Mouse (Mus musculus): Measurements from ENCODE around the gene Nacc2.
A peak's percentile ranks its signal among the peaks of the same experiment; 100 is the strongest.

Nacc2 gene

DNA sequence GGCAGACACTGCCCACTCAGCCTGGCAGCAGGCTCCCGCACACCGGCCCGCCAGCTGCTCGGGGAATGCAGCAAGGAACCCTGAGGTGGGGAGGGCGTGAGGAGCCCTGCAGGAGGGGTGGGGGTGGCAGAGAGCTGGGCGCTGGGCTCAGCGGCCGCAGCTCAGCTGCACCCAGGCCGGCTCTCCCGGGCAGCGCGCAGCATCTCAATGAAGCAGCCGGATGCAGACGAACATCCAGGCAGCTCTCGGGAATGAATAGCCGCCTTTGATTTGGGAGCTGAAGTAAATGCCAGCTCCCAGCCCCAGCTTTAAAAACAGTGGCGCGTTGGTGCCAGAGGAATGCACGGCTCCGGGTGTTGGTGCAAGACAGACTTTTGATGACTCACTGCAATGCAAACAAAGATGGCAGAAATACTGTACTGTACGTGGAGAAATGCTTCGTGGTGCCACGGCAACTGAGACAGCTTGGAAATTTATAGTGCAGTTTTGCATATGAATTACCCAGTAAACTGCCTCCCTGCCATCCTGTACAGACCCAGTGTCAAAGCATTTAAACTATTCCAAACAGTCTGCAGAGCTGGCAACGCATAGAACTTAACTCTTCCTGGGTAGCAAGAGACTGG lies 31.1 kb downstream of the Nacc2 start:
- peak; percentile 36 for DNase-seq

DNA sequence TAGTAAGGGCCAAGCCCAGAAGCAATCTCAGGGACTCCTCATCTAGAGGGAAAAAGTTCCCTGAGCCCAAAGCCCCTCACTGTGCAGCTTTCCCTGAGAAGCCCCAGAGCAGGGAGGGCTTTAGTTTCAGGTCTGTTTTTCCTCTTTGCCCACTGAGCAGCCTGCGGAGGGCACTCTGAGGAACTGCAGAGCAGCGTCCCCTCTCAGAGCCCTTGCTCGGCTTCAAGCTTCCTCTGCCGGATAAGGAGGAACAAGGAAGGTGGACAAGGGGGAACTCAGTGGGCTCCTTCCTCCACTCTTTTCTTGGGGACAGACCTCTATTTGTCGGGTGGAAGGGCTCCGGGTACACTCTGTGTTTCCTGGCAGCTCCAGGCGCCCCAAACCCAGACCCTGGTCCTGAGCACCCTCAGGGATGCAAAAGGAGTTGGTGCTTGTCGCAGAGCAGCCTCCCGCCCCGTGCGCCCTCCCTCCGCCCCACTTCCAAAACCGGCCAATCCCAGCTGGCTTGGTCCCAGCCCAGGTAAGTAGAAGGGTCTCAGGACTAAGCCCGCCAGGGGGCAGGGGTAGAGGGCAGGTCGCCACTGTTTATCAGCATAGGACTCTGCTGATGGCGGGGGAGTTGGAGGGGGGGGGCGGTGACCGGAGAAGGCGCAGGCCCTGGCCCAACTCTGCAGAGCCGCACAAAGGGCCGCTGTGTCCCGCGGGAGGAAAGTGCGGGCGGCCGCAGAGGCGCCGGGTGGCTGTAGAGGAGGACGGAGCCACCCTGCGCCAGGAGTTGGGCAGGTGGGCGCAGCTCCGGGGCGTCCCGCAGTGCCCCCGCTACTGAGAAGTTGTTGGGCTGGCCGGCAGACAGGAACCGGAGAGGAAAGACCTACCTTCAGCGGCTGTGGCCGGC lies 31.9 kb downstream of the Nacc2 start:
- DNase-seq, result peak; percentile 57

DNA sequence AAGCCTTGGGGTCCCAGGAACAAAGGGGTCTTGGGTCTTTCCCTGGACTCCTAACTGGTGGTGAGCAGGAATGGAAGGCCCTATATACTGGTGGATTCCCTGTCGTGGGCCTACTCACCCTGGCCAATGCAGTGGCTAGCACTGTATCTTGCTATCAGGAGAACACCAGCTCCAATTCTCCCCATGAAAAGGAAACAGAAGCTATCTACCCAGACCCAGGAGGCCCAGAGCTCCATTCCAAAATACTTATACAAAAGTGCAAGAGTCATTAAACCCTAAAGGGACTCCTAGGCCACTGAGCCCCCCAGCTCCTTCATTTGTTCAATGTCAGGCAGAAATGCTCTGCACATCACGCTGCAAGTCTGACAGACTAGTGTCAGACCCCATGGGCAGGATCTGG lies 34.0 kb downstream of the Nacc2 start:
- DNase-seq, result no peak

DNA sequence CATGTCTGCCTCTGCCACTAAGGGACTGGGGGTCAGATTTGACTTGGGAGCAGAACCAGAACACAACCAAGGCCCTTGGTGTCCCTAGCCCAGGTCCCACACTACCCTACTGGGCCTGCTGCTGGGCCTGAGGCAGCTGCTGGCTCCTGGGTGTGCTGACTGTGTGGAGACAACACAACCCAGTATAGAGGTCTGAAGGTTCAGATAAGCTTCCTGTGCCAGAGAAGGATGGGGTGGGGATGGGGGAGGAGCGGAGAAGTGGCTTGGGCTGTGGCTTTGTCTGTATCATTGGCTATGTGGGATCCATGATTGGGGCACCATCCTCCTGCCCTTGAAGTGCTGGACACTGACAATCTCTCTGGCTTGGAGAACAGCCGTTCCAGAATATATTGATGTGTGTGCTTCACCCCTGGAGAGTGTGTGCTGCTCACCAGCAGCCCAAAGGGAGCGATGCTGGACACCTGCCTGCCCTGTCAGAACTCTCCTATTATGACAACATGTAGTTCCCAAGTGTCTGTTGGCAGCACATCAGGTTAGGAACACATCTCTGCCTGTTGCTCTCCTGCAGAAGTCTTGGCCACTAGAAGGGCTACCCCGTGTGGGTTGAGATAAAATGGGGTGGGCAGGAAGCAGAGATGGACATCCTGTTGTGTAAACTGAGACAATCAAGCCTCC lies 36.0 kb downstream of the Nacc2 start:
- DNase-seq, result no peak

DNA sequence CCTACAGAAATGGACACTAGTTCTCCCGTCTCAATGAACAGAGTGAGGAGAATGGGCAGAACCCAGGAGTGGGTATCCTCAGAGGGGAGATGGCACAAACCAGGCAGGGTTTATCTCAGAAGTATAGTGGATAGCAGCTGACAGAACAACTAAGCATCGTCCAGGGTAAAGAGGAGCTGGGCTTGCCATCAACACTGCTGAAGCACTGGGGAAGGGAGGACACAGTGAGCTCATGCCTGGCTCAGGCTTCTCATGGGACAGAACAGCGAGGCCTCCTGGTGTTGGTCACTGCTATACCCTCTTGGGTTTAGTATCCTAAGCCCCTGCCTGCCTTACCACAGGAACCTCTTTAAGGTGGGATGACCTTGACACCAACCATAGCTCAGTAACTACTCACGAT lies 36.5 kb downstream of the Nacc2 start:
- DNase-seq, result no peak

DNA sequence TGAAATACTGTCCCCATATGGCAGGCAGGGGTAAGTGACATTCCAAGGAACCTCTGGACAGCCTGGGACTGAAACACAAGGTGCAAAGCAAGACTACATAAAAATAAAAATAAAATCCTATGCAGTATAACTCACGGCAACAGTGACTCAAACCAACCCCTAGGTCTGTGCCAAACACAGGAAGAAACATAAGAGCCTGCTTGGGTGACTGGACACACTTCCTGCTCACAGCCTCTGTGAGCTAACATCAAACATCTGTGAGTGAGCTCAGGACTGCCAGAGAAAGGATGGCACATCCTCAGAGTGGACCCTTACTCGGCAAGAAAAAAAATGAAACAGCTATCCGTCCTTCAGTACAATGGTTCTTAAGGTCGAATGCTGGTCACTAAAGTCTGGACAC lies 40.1 kb downstream of the Nacc2 start:
- no peak for DNase-seq

DNA sequence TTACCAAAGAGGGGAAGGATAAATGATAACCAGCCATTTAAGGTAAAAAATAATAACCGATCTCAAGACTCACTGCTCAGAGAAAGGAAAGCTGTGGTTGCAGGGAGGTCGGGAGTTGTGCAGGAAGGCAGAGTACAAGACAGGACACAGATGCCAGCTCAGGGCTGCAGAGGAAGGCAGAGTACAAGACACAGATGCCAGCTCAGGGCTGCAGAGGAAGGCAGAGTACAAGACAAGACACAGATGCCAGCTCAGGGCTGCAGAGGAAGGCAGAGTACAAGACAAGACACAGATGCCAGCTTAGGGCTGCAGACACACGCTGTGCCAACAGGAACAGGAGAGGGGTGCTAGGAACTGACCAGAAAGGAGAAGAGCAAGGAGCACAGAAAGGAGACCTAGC lies 42.2 kb downstream of the Nacc2 start:
- DNase-seq, result no peak

DNA sequence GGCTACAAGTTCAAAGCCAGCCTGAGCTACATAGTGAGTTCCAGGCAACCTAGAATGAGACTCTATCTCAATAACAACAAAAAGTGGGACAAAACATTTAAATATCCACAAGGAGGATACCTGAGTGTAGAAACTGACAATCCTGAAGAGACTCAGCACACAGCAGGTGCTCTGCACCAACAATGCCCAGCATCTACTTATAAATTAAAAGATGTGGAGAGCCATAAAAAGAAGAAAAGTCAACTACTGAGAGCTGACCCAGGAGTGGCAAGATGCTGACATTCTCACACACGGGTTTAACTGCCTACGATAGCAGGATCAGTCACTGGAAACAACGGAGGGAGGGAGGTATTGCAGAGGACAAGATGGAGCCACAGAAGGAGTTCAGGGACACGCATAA lies 43.6 kb downstream of the Nacc2 start:
- no peak for DNase-seq

DNA sequence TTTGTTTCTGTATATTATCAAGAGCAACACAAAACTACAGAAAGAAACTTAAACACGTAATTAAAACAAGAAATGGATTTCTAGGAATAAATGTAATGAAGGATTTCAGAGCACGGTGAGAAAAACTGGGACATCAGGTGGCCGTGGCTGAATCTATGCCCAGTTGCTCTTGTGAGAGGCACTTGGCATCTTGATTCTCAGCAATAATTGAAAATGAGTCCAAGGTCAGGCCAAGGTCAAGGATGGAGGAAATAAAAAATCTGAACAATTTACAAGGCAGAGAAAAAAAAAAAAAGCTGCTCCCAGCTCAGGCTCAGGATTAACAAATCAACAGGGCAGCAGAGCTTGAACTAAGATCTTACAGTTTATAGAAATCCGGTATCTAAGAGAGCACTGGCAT lies 46.0 kb downstream of the Nacc2 start:
- DNase-seq, result no peak

DNA sequence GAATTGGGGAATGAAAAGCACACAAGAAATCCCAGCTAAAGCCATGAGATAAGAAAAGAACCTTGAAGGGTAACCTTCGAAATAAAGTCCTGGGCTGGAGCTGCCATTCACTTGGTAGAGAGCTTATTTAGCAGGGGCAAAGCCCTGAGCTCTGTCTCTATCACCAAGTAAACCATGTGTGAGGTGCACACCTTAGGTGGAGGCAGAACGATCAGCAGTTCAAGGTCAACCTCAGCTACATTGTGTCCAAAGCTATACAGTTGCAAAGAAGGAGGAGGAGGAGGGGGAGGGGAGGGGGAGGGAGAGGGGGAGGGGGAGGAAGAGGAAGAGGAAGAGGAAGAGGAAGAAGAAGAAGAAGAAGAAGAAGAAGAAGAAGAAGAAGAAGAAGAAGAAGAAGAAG lies 46.9 kb downstream of the Nacc2 start:
- no peak for DNase-seq

DNA sequence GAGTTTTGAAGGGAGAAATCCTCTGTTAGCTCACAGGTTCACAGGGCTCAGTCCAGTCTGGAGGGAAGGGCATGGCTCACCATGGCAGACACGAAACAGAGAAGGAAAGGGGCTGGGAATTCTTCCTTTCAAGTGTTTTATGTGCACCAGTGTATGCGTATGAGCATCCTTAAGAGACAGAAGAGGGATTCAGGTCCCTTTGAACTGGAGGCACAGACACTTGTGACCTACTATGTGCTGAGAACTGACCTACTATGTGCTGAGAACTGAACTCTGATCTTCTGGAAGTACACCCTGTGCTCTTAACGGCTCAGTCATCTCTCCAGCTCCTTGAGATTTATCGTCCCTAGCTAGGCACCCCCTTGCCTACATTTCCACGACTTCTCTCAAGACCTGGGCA lies 48.5 kb downstream of the Nacc2 start:
- DNase-seq, result no peak

DNA sequence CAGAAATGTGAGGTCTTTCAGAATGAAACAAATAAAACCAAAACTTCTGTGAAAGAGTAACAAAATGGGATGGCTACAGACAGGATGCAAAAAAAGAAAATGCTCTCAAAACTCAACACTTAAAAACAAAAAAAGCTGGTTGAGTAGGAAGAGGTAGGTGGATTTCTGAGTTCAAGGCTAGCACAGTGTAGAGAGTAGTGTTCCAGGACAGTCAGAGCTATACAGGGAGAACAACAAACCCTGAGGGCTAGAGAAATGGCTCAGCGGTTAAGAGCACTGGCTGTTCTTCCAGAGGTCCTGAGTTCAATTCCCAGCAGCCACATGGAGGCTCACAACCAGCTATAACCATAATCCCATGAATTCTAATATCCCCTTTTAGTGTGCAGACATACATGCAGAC lies 54.4 kb downstream of the Nacc2 start:
- no peak for DNase-seq

DNA sequence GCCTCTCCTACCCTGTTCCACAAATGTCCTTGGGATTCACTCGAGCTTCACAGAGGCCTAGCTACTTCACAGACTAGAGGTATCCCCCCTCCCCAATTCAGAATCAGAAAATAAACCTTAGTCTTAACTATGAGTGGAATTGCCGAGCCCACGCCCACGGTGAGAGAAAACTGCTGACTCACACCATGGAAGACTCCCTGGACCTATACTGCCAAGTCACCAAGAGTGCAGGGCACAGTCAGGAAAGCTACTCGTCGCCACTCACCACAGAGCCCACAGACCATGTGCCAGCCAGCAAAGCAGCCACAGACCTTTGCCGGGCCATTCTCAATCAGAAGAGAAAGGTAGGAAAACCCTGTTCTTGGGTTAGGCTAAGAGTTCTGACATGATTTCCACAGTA lies 54.8 kb downstream of the Nacc2 start:
- no peak for DNase-seq

DNA sequence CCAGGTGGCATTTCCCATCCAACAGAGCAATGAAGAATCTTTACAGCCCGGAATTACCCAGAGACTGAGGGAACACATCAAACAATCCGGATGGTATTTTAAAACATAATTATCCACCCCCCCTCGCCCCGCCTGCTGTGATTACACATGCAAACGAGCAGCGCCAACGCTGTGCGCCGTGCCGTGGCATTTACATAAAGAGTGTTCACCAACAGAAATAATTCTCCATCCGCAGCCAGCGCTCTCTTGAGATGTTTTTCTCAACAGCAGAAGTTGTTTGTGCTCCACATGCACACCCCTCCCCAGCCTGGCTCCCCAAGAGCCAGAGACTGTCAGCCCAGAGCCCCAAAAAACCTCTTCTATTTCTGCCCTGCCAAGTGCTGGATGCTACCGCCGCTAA lies 56.5 kb downstream of the Nacc2 start:
- no peak for DNase-seq

DNA sequence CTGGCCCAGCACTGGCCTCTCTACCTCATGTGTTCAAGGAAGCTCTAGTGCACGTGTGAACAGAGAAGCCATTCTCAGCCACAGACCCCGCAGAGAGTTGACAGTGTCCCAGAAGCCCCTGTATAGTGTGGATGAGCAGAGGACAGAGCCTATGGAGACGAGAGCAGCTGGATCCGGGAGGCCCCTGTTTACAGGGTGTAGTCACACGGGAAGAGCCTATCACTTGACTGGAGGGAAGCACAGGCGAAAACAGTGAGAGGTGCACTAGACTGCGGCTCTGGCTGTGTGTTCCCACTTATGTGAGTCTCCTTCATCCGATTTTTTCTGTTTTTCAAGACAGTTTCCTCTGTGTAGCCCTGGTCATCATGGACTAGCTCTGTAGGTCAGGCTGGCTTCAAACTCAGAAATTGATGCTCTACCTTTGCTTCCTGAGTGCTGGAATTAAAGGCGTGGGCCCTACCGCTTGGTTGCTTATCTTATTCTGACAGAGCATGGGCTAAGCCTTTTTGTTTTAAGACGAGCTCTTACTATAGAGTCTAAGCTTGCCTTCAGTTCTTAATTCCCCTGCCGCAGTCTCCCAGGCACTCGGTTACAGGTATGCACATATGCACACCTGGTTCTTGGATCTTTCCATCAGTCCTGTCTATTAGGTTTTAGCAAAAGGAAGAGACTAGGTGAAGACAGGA lies 60.1 kb downstream of the Nacc2 start:
- no peak for DNase-seq

DNA sequence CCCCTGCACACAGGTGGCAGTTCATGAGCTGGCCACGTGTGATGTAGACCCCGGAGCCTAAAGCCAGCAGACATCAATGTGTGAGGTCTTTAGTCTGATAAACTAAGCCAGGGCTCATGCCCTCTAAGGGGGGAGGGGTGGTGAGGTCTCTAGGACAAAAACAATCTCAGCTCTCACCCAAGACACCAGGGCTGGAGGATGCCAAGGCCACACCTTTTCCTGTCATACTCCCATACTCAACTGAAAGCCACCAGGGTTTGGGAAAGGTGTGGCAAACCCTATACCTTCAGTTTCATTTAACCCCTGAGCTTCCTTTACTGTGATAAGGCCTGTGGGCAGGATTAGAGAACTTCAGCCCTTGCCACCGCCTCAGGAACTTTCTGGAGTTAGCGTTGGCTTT lies 60.8 kb downstream of the Nacc2 start:
- DNase-seq, result no peak

DNA sequence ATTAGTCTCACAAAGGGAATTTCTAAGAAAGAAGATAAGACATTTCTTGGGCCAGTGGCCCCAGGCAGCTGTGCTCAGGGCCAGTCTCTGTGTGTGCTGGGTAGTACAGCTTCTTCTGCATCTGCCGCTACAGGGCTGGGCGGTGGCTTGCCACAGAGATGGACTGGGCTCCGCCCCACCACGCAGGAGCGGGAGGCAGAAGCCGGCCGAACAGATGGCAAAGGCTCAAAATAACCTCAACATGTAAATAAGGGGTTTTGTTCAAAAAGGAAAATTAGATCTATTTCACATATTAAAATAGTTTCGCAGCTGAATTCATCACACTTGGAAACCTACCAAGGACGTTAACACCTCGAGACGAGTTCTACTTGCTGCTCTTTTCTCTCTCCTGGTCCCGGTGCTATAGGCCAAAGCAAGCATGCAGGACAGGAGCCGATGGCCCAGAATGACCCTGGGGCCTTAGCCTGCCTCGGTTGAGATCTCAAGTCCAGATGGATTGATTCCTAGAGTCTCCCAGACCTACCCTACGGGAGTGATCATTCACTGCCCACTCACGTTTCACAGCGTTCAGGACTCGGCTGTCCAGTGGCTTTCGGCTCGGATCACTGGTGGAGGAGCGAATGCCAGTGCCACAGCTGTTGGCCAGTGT lies 61.9 kb downstream of the Nacc2 start:
- DNase-seq, result no peak

DNA sequence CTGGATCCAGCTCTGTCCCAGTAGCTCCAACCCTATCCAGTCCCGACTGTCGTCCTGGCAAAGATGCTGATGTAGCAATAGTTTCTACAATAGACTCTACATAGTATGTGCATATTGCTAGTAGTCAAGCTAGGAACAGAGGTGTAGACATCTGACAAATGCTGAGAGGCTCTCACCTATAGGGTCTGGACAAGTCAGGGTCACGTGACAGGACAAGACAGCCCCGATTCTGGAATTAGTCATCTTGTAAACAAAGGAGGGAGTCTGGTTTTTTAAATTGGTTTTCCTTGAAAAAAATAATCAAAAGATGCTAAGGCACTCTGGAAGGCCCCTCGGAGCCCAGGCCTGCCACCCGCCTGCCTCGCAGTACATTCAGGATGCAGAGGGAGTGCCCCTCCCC lies 66.0 kb downstream of the Nacc2 start:
- no peak for DNase-seq

DNA sequence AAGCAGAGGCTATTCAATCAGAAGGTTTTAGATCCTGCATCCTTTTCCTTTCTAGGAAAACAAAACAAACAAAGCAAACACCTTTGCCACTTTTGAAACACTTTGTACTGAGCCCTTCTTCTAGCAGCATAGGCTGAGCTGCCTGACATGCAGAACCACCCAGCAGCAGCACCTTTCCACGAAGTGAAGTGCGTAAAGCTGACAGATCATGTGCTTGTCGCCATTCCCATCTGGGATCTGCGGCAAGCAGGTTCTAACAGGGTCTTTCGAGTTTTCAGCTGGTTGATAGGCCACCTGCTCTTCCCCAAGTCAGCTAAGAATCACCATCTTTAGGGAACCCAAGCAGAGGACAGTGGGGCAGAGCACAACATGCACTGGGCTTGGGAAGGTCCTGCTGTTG lies 66.8 kb downstream of the Nacc2 start:
- no peak for DNase-seq

DNA sequence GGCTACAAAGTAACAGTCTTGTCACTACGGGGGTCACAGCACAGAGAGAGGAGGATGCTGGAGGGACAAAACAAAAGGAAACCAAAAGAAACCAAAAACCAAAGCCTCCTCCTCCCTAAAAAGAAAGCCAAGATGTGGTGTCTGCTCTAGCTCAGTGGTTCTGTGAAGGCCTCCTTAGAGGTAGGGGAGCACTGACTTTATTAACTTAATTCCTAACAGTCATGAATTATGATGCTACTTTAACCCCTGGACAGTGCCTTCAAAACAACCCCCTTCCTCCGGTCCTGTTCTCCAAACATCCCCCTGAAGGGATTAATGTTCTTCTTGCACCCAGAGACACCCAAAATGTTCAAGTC lies 67.3 kb downstream of the Nacc2 start:
- DNase-seq, result no peak

DNA sequence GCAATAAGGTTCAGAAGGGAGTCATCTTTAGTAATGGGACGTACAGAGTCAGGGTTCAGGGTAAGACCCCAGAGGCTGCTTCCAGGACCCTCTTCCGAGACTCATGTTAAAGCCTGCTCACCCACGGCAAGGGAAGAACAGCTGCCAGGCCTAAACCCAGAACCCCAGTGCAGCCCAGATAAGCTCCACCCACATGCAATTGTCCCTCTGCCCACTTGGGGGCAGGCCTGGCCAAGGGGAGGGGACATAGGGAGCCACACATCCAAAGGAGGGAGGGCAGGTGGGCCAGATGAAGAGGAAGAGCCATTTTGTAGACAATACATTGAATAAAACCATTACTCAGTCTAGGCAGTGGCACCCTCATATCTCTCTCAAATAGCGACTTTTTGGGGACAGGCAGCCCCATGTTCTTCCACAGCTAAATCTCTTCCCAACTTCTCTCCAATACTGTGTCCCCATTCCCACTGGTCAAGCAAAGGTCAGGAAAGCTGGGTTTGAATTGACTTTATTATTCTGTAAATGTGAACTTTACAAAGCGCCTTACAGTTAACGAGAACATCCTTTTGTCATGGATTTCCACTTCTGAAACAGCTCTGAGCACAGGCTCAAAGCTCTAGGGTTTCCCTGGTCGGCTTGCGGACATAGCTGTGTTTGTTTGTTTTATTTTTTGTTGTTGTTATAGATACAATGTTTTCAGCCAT lies 67.8 kb downstream of the Nacc2 start:
- peak; percentile 78 for DNase-seq

DNA sequence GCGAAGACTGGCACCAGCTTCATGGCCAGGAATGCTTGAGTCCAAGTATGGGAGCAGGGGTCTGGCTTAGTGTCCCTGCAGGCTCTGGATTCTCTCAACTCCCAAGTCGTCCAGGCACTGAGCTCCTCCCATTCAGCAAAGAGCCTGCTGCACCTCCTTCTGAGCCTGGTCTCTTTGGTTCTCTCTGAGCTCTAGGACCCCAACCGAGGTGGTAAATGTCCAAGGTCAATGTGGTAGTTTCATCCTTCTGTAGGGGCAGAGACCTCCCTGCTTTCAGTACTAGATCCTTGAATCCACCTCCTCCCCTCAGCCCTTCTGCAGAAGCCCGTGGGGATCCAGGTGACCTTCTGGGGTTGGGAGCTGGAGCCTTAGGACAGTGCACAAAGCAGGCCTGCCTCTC lies 70.2 kb downstream of the Nacc2 start:
- DNase-seq, result no peak

All from kidney, postnatal 14 days (tissue).